Mouse (Mus musculus) stomach, postnatal 0 days (tissue): ENCODE results near the gene Galr2.

Experiments
- CTCF ChIP-seq: IDR thresholded peaks from 2 replicates; pipeline ENCODE4 v1.5.1; 2016; ENCODE audit warnings: antibody characterized with exemption, low read depth, mild to moderate bottlenecking, moderate library complexity
- EP300 ChIP-seq: optimal IDR thresholded peaks from 2 replicates; pipeline ENCODE3; 2016; ENCODE audit warnings: antibody characterized with exemption

DNA sequence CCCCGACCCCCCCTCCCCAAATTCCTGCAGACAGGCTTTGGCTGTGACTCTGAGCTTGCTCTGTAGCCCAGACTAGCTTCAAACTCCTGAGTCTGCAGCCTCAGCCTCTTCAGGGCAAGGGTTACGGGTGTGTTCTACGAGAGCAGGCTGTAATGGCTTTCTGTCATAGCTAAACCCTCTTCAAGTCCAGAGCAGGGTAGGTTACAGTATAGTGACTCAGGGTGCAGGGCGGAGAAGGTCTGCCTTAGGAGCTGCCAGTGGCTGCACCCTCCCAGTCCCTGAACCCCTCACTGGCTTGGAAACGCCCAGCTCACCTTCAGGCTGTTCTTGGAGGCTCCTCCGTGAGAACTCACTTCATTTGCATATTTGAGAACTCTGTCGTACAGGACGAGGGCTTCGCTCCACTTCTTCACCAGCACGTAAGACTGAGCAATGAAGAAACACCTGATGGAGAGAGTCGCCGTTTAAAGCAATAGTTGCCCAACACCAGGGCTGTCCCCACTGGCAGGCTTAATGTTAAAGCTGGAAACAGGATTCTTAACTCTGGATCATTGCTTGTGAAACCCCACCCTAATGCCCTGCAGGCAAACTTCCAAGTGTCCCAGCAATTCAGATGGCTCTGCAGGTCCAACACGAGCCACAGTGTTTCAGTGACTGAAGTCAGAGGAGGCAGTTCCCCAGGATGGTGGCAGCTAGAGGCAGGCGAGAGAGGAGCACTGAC is 33.1 kb upstream of the Galr2 start:
- TF ChIP-seq CTCF (no peak), EP300 (no peak)
